Mouse (Mus musculus) lung, postnatal 0 days (tissue): ENCODE data around the gene Olfr129. TPM values are rescaled to one million over a fixed set of nuclear protein-coding genes. Genes with fewer than 3 reads are reported as not detected.

Source experiments
- ATAC-seq: fragments of 200-750 bp; cut with Nextera tagmentation; 2 replicates; pipeline ENCODE4 v1.8.0; 2017; ENCODE audit warnings: moderate library complexity
- DNase-seq: peaks from one replicate; pipeline ENCODE4 v3.0.0-alpha.2; 2016; ENCODE audit warnings: low spot score
- H3K27ac ChIP-seq: fragments of 300-500 bp; sonication (generic); 2 replicates; pipeline ENCODE4 v1.5.1; 2014; ENCODE audit warnings: antibody characterized with exemption, mild to moderate bottlenecking, low read length, mixed read lengths
- H3K27me3 ChIP-seq: fragments of 300-500 bp; sonication (generic); replicated peaks from 2 replicates; pipeline ENCODE4 v1.6.1; 2014; ENCODE audit warnings: low read length, mixed read lengths; ENCODE audit not compliant: insufficient read depth
- H3K36me3 ChIP-seq: fragments of 300-500 bp; sonication (generic); 2 replicates; pipeline ENCODE4 v1.6.1; 2014; ENCODE audit warnings: low read length, mixed read lengths; ENCODE audit not compliant: insufficient read depth
- H3K4me1 ChIP-seq: fragments of 300-500 bp; sonication (generic); 2 replicates; pipeline ENCODE4 v1.6.1; 2014; ENCODE audit warnings: antibody characterized with exemption, low read depth, low read length, mixed read lengths; ENCODE audit not compliant: insufficient read depth
- H3K4me2 ChIP-seq: fragments of 300-500 bp; sonication (generic); replicated peaks from 2 replicates; pipeline ENCODE4 v1.6.1; 2014; ENCODE audit warnings: low read depth, mild to moderate bottlenecking, low read length, moderate library complexity, mixed read lengths
- H3K4me3 ChIP-seq: fragments of 300-500 bp; sonication (generic); 2 replicates; pipeline ENCODE4 v1.5.1; 2014; ENCODE audit warnings: low read depth, low read length
- H3K9ac ChIP-seq: fragments of 300-500 bp; sonication (generic); replicated peaks from 2 replicates; pipeline ENCODE4 v1.6.1; 2014; ENCODE audit warnings: low read depth, mild to moderate bottlenecking
- H3K9me3 ChIP-seq: fragments of 300-500 bp; sonication (generic); 2 replicates; pipeline ENCODE4 v1.6.1; 2016; ENCODE audit warnings: low read length, mixed read lengths
- CTCF ChIP-seq: IDR thresholded peaks from 2 replicates; pipeline ENCODE4 v1.5.1; 2016; ENCODE audit warnings: antibody characterized with exemption, mild to moderate bottlenecking
- EP300 ChIP-seq: IDR thresholded peaks from 2 replicates; pipeline ENCODE4 v1.6.1; 2016; ENCODE audit warnings: antibody characterized with exemption, mild to moderate bottlenecking, control low read depth
- WGBS: fragments of 180-500 bp; shearing (Covaris S2); extraction: QIAGEN DNeasy Blood & Tissue Kit; methylation state at CpG from one replicate; pipeline ENCODE4 v1.1.7; 2014; 5-methylcytosine and 5-hydroxymethylcytosine counted together
- polyA plus RNA-seq: library from polyadenylated mRNA; unstranded; fragments of >200 nt; fragmentation: Nextera tagmentation; extraction: Ambion mirVana; gene quantifications from 2 replicates; pipeline ENCODE4 v1.2.1, GENCODE M21; 2015

The Olfr129 gene
- not detected in 2 replicates for polyA plus RNA-seq

DNA sequence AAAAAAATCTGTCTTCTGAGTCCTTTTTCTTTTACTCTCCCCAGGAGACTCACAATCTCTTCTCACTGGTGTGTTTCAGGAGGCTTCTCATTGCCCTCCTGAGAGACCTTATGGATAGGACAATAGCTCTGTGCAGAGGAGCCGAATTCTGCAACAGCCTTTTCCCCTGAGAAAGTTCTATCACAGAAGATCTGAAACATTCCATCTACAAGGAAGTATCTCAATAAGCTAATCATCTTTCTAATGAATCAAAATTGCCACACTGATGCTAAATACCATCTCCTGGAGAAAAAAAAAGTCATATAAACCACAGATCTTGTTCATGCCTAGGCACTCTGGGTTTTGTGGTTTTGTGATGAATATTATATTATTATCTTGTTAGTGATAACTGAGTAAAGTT lies at the start of gene Olfr129:
TSS of gene Olfr129 (minus strand) at position 101 of the 400 bp plus-strand sequence.
- DNase-seq (no peak), ATAC-seq (no peak)
- no peaks in the 10 kb centered on the region for H3K36me3 ChIP-seq
- WGBS: 57% methylated on average over 1 of the region's 1 CpGs
- H3K9ac ChIP-seq: no peak within 1 kb of the TSS
- H3K27ac ChIP-seq: no peak within 1 kb of the TSS
- no peaks in the 10 kb centered on the region for H3K9me3 ChIP-seq
- TF ChIP-seq EP300: no peak
- TF ChIP-seq CTCF: no peak
- H3K27me3 ChIP-seq: no peaks in the 10 kb centered on the region
- H3K4me1 ChIP-seq: no peaks in the 10 kb centered on the region
- no peak within 1 kb of the TSS for H3K4me3 ChIP-seq
- no peak within 1 kb of the TSS for H3K4me2 ChIP-seq

DNA sequence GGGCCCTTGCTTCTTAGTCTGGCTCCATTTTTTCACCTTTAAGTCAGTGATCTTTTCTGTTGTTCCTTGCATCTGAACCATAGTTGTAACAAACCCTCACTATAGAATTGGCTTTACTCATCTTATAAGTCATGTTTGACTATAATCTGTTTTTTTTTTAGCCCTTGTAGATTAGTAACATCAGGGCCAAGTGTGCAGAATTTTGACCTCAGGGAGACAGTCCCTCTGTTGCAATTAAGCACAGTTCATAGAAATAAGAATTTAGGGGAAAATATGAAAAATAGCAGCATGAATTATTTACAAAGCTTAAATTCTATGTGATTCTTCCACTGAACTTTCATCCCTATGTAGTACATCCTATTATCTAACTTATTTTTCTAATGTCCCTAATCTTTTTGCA lies 28.7 kb upstream of the Olfr129 start, which contains the start of gene Olfr131:
TSS of gene Olfr131 (minus strand) at position 101 of the 400 bp plus-strand sequence.
- no peak within 1 kb of the TSS for H3K4me3 ChIP-seq
- H3K9ac ChIP-seq: no peak within 1 kb of the TSS
- H3K9me3 ChIP-seq: no peaks in the 10 kb centered on the region
- no peak for ATAC-seq
- no peaks in the 10 kb centered on the region for H3K27me3 ChIP-seq
- H3K4me2 ChIP-seq: no peak within 1 kb of the TSS
- no peaks in the 10 kb centered on the region for H3K36me3 ChIP-seq
- no peak for DNase-seq
- TF ChIP-seq CTCF (no peak), EP300 (no peak)
- no peak within 1 kb of the TSS for H3K27ac ChIP-seq
- H3K4me1 ChIP-seq: no peaks in the 10 kb centered on the region

- no peak for DNase-seq
- no peaks in the 10 kb centered on the region for H3K36me3 ChIP-seq
- H3K4me2 ChIP-seq: no peak overlapping the region
- TF ChIP-seq CTCF (no peak), EP300 (no peak)
- ATAC-seq: no peak
- H3K27ac ChIP-seq: no peak overlapping the region
- 80% methylated on average over 4 of the region's 4 CpGs for WGBS
- H3K9ac ChIP-seq: no peak overlapping the region
- no peaks in the 10 kb centered on the region for H3K27me3 ChIP-seq
- H3K9me3 ChIP-seq: peaks cover 5% of the 10 kb centered on the region; the same call in 1 of the 2 replicates
- H3K4me3 ChIP-seq: no peak overlapping the region
- no peaks in the 10 kb centered on the region for H3K4me1 ChIP-seq
Observed at GRCm38 (mm10) chr17:38082364-38082763, 22.5 kb upstream of the Olfr129 start.

DNA sequence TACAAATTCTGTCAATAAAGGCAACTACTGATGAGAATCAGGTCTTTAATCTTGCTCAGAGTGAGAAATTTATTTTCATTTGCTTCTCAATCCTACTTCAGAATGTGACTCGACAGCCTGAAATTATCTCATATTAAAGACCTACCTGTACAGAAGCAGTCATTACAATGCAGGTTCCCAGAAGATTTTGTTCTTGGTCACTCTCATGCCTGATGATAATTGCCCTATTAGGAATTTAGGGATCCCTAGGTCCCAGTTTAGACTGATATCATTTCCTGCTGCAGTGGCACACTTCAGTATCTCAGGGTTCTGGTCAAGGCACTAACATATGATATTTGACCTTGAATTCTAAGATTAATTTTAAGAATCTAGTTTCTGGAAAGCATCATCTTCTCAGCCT lies 3.7 kb upstream of the Olfr129 start, which contains the start of gene Olfr130:
TSS of gene Olfr130 (plus strand) at position 301 of the 400 bp plus-strand sequence.
- no peak within 1 kb of the TSS for H3K9ac ChIP-seq
- WGBS: 70% methylated on average over 1 of the region's 1 CpGs
- H3K4me1 ChIP-seq: no peaks in the 10 kb centered on the region
- no peak within 1 kb of the TSS for H3K27ac ChIP-seq
- H3K9me3 ChIP-seq: no peaks in the 10 kb centered on the region
- ATAC-seq: no peak
- H3K4me3 ChIP-seq: no peak within 1 kb of the TSS
- no peak for DNase-seq
- no peak for TF ChIP-seq EP300
- no peak for TF ChIP-seq CTCF
- H3K27me3 ChIP-seq: no peaks in the 10 kb centered on the region
- H3K4me2 ChIP-seq: no peak within 1 kb of the TSS
- H3K36me3 ChIP-seq: no peaks in the 10 kb centered on the region

DNA sequence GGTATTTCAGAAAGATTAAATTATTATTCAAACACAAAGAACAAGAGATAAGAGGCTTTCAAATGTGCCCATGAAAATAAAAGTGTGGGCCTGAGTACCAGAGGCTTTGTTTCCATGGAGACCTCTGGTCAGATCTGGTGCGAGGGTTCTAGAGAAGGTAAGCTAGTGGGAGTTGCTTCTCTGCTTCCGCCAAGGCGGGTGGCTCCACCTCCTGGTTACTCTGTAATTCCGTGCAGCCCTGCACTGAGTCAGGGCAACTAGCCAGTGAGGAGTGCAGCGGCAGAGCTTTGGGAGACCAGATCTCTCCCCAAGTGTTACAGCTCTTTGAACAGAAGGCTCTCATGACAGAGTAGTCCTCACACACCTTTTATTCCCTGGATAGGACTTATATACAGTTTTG lies 33.6 kb downstream of the Olfr129 start:
- TF ChIP-seq EP300: no peak
- TF ChIP-seq CTCF: no peak
- Histone ChIP-seq H3K27ac (no peak overlapping the region), H3K9ac (no peak overlapping the region), H3K4me1 (no peaks in the 10 kb centered on the region), H3K9me3 (peaks cover 3% of the 10 kb centered on the region; the same call in 1 of the 2 replicates), H3K4me3 (no peak overlapping the region), H3K27me3 (no peaks in the 10 kb centered on the region), H3K4me2 (no peak overlapping the region), H3K36me3 (no peaks in the 10 kb centered on the region)
- 32% methylated on average over 5 of the region's 5 CpGs for WGBS
- no peak for DNase-seq
- no peak for ATAC-seq

DNA sequence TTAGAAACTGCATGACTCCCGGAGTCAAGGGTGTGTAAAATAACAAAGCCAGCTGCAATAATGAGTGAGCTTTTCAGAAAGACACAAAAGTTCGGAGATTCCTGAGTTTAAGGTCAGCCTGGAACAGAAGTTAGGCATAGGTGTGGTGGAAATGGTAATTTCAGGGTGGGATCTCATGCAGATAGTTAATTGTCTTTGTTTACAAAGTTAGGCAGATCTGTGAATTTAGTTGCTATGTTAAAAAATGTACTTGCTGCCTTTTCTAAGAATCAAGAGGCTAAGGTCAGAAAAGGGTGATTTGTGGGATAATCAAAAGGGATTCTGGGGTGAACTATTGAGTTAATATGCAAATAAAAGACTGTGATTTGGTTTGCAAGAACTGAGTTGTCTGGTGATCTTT lies 43.5 kb downstream of the Olfr129 start:
- Histone ChIP-seq H3K4me3 (no peak overlapping the region), H3K9ac (no peak overlapping the region), H3K27ac (no peak overlapping the region), H3K9me3 (no peaks in the 10 kb centered on the region), H3K27me3 (no peaks in the 10 kb centered on the region), H3K36me3 (no peaks in the 10 kb centered on the region), H3K4me2 (no peak overlapping the region), H3K4me1 (no peaks in the 10 kb centered on the region)
- DNase-seq (no peak), ATAC-seq (no peak)
- 64% methylated on average over 2 of the region's 2 CpGs for WGBS
- TF ChIP-seq EP300 (no peak), CTCF (no peak)

DNA sequence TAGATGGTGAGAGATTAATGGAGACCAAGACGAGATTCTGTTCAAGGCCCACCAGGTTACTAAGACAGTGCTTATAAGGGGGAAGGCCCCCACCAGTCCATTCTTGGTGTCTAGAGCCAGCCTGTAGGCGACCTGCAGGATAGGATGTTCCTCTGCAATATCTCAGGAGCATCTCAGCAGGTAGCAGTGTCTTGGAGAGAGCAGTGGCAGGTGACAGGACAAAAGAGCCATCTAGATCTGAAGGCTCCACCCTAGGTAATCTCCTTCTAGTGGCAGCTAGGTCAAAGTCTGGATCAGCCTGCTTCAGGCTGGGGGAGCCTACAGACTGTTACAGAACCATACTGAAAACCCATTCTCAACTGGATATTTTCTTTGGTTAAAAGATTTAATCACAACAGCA lies 54.9 kb downstream of the Olfr129 start:
- Histone ChIP-seq H3K9me3 (no peaks in the 10 kb centered on the region; the same call in 1 of the 2 replicates), H3K27me3 (no peaks in the 10 kb centered on the region), H3K27ac (no peak overlapping the region), H3K4me1 (no peaks in the 10 kb centered on the region), H3K4me3 (no peak overlapping the region), H3K9ac (no peak overlapping the region), H3K4me2 (no peak overlapping the region), H3K36me3 (no peaks in the 10 kb centered on the region)
- ATAC-seq (no peak), DNase-seq (no peak)
- 45% methylated on average over 2 of the region's 2 CpGs for WGBS
- no peak for TF ChIP-seq EP300
- TF ChIP-seq CTCF: no peak

Other genes starting within 250 kb of the Olfr129 start
- gene Olfr125, start 227.1 kb downstream of the Olfr129 start, polyA plus RNA-seq: not detected in 2 replicates
- not detected in 2 replicates for gene Olfr126, start 212.6 kb downstream of the Olfr129 start, polyA plus RNA-seq
- gene Olfr127, start 159.6 kb downstream of the Olfr129 start, polyA plus RNA-seq: not detected in 2 replicates
- gene Olfr128, start 139.5 kb downstream of the Olfr129 start, polyA plus RNA-seq: not detected in 2 replicates
- gene Olfr761, start 107.0 kb downstream of the Olfr129 start, polyA plus RNA-seq: not detected in 2 replicates
- gene Olfr130, start 3.8 kb upstream of the Olfr129 start, polyA plus RNA-seq: not detected in 2 replicates
- gene Olfr131, start 28.6 kb upstream of the Olfr129 start, polyA plus RNA-seq: not detected in 2 replicates
- not detected in 2 replicates for gene Olfr132, start 74.4 kb upstream of the Olfr129 start, polyA plus RNA-seq
- gene Olfr133, start 85.2 kb upstream of the Olfr129 start, polyA plus RNA-seq: not detected in 2 replicates
- not detected in 2 replicates for gene Olfr134, start 111.3 kb upstream of the Olfr129 start, polyA plus RNA-seq
- not detected in 2 replicates for gene Olfr135, start 144.3 kb upstream of the Olfr129 start, polyA plus RNA-seq
- not detected in 2 replicates for gene Olfr138, start 201.0 kb upstream of the Olfr129 start, polyA plus RNA-seq
- gene Olfr137, start 247.5 kb upstream of the Olfr129 start, polyA plus RNA-seq: not detected in 2 replicates